Mouse (Mus musculus) stomach, embryonic 16.5 days (tissue): Measurements from ENCODE around the gene Ago3. TPM values are rescaled to one million over a fixed set of nuclear protein-coding genes. Genes with fewer than 3 reads are reported as not detected.

Experiments
- polyA plus RNA-seq: library from polyadenylated mRNA; unstranded; fragments of >200 nt; fragmentation: Nextera tagmentation; extraction: Ambion mirVana; gene quantifications from 2 replicates; pipeline ENCODE4 v1.2.1, GENCODE M21; 2015

Gene Ago3
- polyA plus RNA-seq, 1 experiment from 2014 or later = 16.4 TPM

Other genes starting within 250 kb of the Ago3 start
- gene Thrap3, start 226.8 kb downstream of the Ago3 start, polyA plus RNA-seq = 164 and 176 TPM in 2 replicates
- gene Map7d1, start 173.2 kb downstream of the Ago3 start, polyA plus RNA-seq = 14.4 and 20.0 TPM in 2 replicates
- gene Trappc3, start 167.2 kb downstream of the Ago3 start, polyA plus RNA-seq = 97.2 and 103 TPM in 2 replicates
- gene Col8a2, start 142.8 kb downstream of the Ago3 start, polyA plus RNA-seq = 7.6 and 11.1 TPM in 2 replicates
- gene Adprhl2, start 107.9 kb downstream of the Ago3 start, polyA plus RNA-seq = 55.5 and 55.6 TPM in 2 replicates
- gene Tekt2, start 103.9 kb downstream of the Ago3 start, polyA plus RNA-seq = 7.9 and 8.0 TPM in 2 replicates
- gene Ago1, start 39.0 kb upstream of the Ago3 start, polyA plus RNA-seq = 4.3 and 4.4 TPM in 2 replicates
- 1.4 and 1.9 TPM in 2 replicates for gene Ago4, start 103.9 kb upstream of the Ago3 start, polyA plus RNA-seq
- 23.1 and 23.6 TPM in 2 replicates for gene Clspn, start 127.4 kb upstream of the Ago3 start, polyA plus RNA-seq
- 2.0 and 2.1 TPM in 2 replicates for gene 5730409E04Rik, start 180.3 kb upstream of the Ago3 start, polyA plus RNA-seq
- gene Psmb2, start 248.1 kb upstream of the Ago3 start, polyA plus RNA-seq = 432 and 438 TPM in 2 replicates